Comparison of ENCODE assay signal across 8 mouse cellular contexts in the genomic region with DNA sequence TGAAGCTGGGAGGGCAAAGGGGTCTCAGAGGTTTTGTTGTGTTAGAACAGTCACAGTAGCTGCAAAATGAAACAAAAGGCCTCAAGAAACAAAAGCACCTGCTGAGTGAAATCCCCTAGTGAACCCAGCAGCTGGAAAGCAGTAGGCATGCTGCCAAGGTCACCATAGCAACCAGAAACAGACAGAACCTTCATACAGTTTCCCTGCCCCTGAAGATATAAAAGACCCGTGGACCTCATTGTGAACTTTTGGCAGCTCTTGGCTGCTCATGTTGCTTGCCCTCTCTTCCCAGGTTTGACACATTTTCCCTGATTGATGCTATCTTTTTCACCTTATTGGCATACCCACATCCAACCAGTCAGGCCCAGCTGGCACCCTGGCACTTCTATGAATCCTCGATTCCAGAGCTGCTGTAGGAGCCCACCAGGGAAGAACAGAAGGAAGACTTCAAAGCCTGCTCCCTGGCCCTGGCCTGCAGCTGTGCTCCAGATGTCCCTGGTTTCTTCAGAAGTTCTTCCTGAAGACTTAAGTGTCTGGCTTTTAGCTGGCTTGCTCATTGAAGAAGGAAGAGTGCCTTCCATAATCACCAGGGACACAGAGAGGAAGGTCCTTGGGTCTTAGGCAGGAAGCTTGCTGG. TPM values are rescaled to one million over a fixed set of nuclear protein-coding genes. Genes with fewer than 3 reads are reported as not detected.
DNase-seq lines count a peak whose midpoint lies in the region; ATAC-seq lines count a peak whose summit lies in the region.

No protein-coding gene starts in this region.

- ATAC-seq in cerebellum, adult (ENCODE audit: insufficient number of reproducible peaks, low FRiP score, low TSS enrichment), result no peak
- 0 out of 2 replicates have a peak, but pooled peaks have one; percentile 40 for ATAC-seq in hindbrain, embryonic 15.5 days (ENCODE audit: low FRiP score, low read depth)
- ATAC-seq in lung, embryonic 15.5 days (ENCODE audit: borderline replicate concordance, extremely low read depth, low FRiP score, low TSS enrichment), result peak; percentile 46; the same call in 1 of the 2 replicates

- H3K4me3 ChIP-seq in hindbrain, embryonic 15.5 days, result no peak overlapping the region
- H3K4me3 ChIP-seq in lung, embryonic 15.5 days, result no peak overlapping the region

- WGBS in hindbrain, embryonic 15.5 days, result 0% methylated on average over 2 of the region's 2 CpGs
- 18% methylated on average over 2 of the region's 2 CpGs for WGBS in lung, embryonic 15.5 days

- H3K27ac ChIP-seq in hindbrain, embryonic 15.5 days (replicated peaks), result peak overlapping the region; percentile 34
- H3K27ac ChIP-seq in lung, embryonic 15.5 days, result peak overlapping the region; percentile 53

- peaks cover 12% of the 10 kb centered on the region for H3K4me1 ChIP-seq in hindbrain, embryonic 15.5 days (replicated peaks)
- H3K4me1 ChIP-seq in lung, embryonic 15.5 days, result peaks cover 17% of the 10 kb centered on the region

- no peaks in the 10 kb centered on the region for H3K36me3 ChIP-seq in hindbrain, embryonic 15.5 days
- H3K36me3 ChIP-seq in lung, embryonic 15.5 days, result no peaks in the 10 kb centered on the region

- no peak overlapping the region for H3K4me2 ChIP-seq in hindbrain, embryonic 15.5 days
- no peak overlapping the region for H3K4me2 ChIP-seq in lung, embryonic 15.5 days

- no peaks in the 10 kb centered on the region for H3K9me3 ChIP-seq in hindbrain, embryonic 15.5 days
- no peaks in the 10 kb centered on the region for H3K9me3 ChIP-seq in lung, embryonic 15.5 days

- H3K27me3 ChIP-seq in hindbrain, embryonic 15.5 days, result no peaks in the 10 kb centered on the region
- no peaks in the 10 kb centered on the region for H3K27me3 ChIP-seq in lung, embryonic 15.5 days

- H3K9ac ChIP-seq in hindbrain, embryonic 15.5 days, result no peak overlapping the region
- no peak overlapping the region for H3K9ac ChIP-seq in lung, embryonic 15.5 days

- DNase-seq in cerebellum, postnatal 14 days, result peak; percentile 10 to 35
- peak; percentile 83 for DNase-seq in CD4-positive, CD25-positive, alpha-beta regulatory T cell, adult 2 months (ENCODE audit: low read depth, low spot score)
- peak; percentile 17 for DNase-seq in embryo, embryonic 9.5 days (ENCODE audit: extremely low spot score)
- peak; percentile 71 for DNase-seq in right cerebral cortex, postnatal 4 days
- DNase-seq in spleen, postnatal 4 days (ENCODE audit: low spot score in 2 of 2), result no peak

RNA-seq across cellular contexts. Expression of a gene that starts 10.9 kb away (rescaled TPM):
- 24.1 and 33.1 TPM in 2 replicates for polyA plus RNA-seq in hindbrain, embryonic 15.5 days (2015; fragmentation: Nextera tagmentation; extraction: Ambion mirVana)
- polyA plus RNA-seq in lung, embryonic 15.5 days (2015; fragmentation: Nextera tagmentation; extraction: Ambion mirVana), result 148 and 158 TPM in 2 replicates

RNA-seq across cellular contexts. Expression of a gene that starts 15.2 kb away (rescaled TPM):
- not detected in 2 replicates for polyA plus RNA-seq in hindbrain, embryonic 15.5 days (2015; fragmentation: Nextera tagmentation; extraction: Ambion mirVana)
- not detected in 2 replicates for polyA plus RNA-seq in lung, embryonic 15.5 days (2015; fragmentation: Nextera tagmentation; extraction: Ambion mirVana)

RNA-seq across cellular contexts. Expression of a gene that starts 20.0 kb away (rescaled TPM):
- polyA plus RNA-seq in hindbrain, embryonic 15.5 days (2015; fragmentation: Nextera tagmentation; extraction: Ambion mirVana), result 1.0 and 1.2 TPM in 2 replicates
- polyA plus RNA-seq in lung, embryonic 15.5 days (2015; fragmentation: Nextera tagmentation; extraction: Ambion mirVana), result 6.0 and 8.9 TPM in 2 replicates

RNA-seq across cellular contexts. Expression of a gene that starts 21.8 kb away (rescaled TPM):
- not detected in 2 replicates for polyA plus RNA-seq in hindbrain, embryonic 15.5 days (2015; fragmentation: Nextera tagmentation; extraction: Ambion mirVana)
- not detected in 2 replicates for polyA plus RNA-seq in lung, embryonic 15.5 days (2015; fragmentation: Nextera tagmentation; extraction: Ambion mirVana)

RNA-seq across cellular contexts. Expression of a gene that starts 30.3 kb away (rescaled TPM):
- not detected in 2 replicates for polyA plus RNA-seq in hindbrain, embryonic 15.5 days (2015; fragmentation: Nextera tagmentation; extraction: Ambion mirVana)
- polyA plus RNA-seq in lung, embryonic 15.5 days (2015; fragmentation: Nextera tagmentation; extraction: Ambion mirVana), result 0.11 and 0.16 TPM in 2 replicates

Comparison
In these comparisons a context has a peak if more than half of its experiments do, and no peak if none do; other contexts are left out.
1. DNase-seq: peak in cerebellum, postnatal 14 days (2 of 2), CD4-positive, CD25-positive, alpha-beta regulatory T cell, adult 2 months (single experiment), embryo, embryonic 9.5 days (single experiment) and right cerebral cortex, postnatal 4 days (single experiment); none in spleen, postnatal 4 days (0 of 2).